Mouse (Mus musculus) stomach, postnatal 0 days (tissue): ENCODE measurements at regions not wholly inside any gene's neighbourhood (a gene's known extent, or its start where the extent isn't known, plus 50 kb on each side); places are given as distances from the start of the nearest gene placed in this dataset.
"Not testable (repeated sequence)": the region's sequence is repeated elsewhere in the genome, so short reads cannot be mapped to it uniquely, and the experiment has no call there.

ENCODE experiments used
- ATAC-seq: fragments of 200-750 bp; cut with Nextera tagmentation; 2 replicates; pipeline ENCODE4 v1.8.0; 2017; ENCODE audit not compliant: low FRiP score, low TSS enrichment
- DNase-seq: peaks from one replicate; pipeline ENCODE4 v3.0.0-alpha.2; 2016; ENCODE audit warnings: low spot score
- H3K27ac ChIP-seq: fragments of 300-500 bp; sonication (generic); replicated peaks from 2 replicates; pipeline ENCODE4 v1.5.1; 2014; ENCODE audit warnings: mild to moderate bottlenecking, control low read depth
- H3K27me3 ChIP-seq: fragments of 300-500 bp; sonication (generic); 2 replicates; pipeline ENCODE4 v1.6.1; 2014; ENCODE audit warnings: low read length; ENCODE audit not compliant: control insufficient read depth, insufficient read depth
- H3K36me3 ChIP-seq: fragments of 300-500 bp; sonication (generic); 2 replicates; pipeline ENCODE4 v1.6.1; 2014; ENCODE audit warnings: low read length, mixed read lengths; ENCODE audit not compliant: control insufficient read depth, insufficient read depth
- H3K4me1 ChIP-seq: fragments of 300-500 bp; sonication (generic); replicated peaks from 2 replicates; pipeline ENCODE4 v1.6.1; 2014; ENCODE audit warnings: antibody characterized with exemption; ENCODE audit not compliant: control insufficient read depth, insufficient read depth
- H3K4me2 ChIP-seq: fragments of 300-500 bp; sonication (generic); replicated peaks from 2 replicates; pipeline ENCODE4 v1.6.1; 2014; ENCODE audit warnings: low read depth, mild to moderate bottlenecking, control low read depth, moderate library complexity
- H3K4me3 ChIP-seq: fragments of 300-500 bp; sonication (generic); 2 replicates; pipeline ENCODE4 v1.5.1; 2014; ENCODE audit warnings: low read depth, low read length, control low read depth
- H3K9ac ChIP-seq: fragments of 300-500 bp; sonication (generic); 2 replicates; pipeline ENCODE4 v1.6.1; 2014; ENCODE audit warnings: mild to moderate bottlenecking, low read length, control low read depth, mixed read lengths
- H3K9me3 ChIP-seq: fragments of 300-500 bp; sonication (generic); 2 replicates; pipeline ENCODE4 v1.6.1; 2016; ENCODE audit warnings: low read length; ENCODE audit not compliant: control insufficient read depth
- CTCF ChIP-seq: IDR thresholded peaks from 2 replicates; pipeline ENCODE4 v1.5.1; 2016; ENCODE audit warnings: antibody characterized with exemption, low read depth, mild to moderate bottlenecking, moderate library complexity
- EP300 ChIP-seq: optimal IDR thresholded peaks from 2 replicates; pipeline ENCODE3; 2016; ENCODE audit warnings: antibody characterized with exemption
- WGBS: fragments of 180-500 bp; shearing (Covaris S2); extraction: QIAGEN DNeasy Blood & Tissue Kit; methylation state at CpG from one replicate; pipeline ENCODE4 v1.1.7; 2014; 5-methylcytosine and 5-hydroxymethylcytosine counted together

GRCm38 (mm10) chr12:117327086-117327485 lies 189.2 kb upstream of the Rapgef5 start:
- not testable (repeated sequence) for H3K9me3 ChIP-seq, H3K4me1 ChIP-seq, H3K36me3 ChIP-seq, H3K4me3 ChIP-seq, H3K4me2 ChIP-seq, DNase-seq, H3K27ac ChIP-seq, H3K9ac ChIP-seq, ATAC-seq, H3K27me3 ChIP-seq
- WGBS = 58% methylated on average over 5 of the region's 5 CpGs
- TF ChIP-seq CTCF = peak; percentile 49

DNA sequence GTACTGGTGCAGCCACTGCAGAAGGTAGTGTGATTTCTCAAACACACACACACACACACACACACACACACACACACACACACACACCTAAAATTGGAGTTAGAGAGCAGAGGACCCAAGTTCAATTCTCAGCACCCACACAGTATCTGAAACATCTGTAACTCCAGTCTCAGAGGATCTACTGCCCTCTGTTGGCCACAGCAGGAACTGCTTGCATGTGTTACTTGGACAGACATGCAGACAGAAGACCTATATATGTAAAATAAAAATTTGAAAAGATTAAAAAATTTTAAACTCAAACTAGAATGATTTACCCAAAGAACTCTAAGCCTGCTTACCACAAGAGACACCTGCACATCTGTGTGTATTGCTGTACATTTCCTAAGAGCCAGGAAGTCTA lies 185.9 kb upstream of the Rapgef5 start:
- no peak overlapping the region for H3K4me2 ChIP-seq
- H3K4me1 ChIP-seq = no peaks in the 10 kb centered on the region
- H3K36me3 ChIP-seq = no peaks in the 10 kb centered on the region
- no peak overlapping the region for H3K9ac ChIP-seq
- H3K27me3 ChIP-seq = no peaks in the 10 kb centered on the region
- no peak for DNase-seq
- no peaks in the 10 kb centered on the region for H3K9me3 ChIP-seq
- H3K4me3 ChIP-seq = no peak overlapping the region
- no peak for ATAC-seq
- no peak for TF ChIP-seq EP300
- TF ChIP-seq CTCF = peak; percentile 45
- no peak overlapping the region for H3K27ac ChIP-seq

GRCm38 (mm10) chr12:117336856-117337255 lies 179.4 kb upstream of the Rapgef5 start:
- no peak for ATAC-seq

GRCm38 (mm10) chr12:117342321-117342720 lies 174.0 kb upstream of the Rapgef5 start:
- no peaks in the 10 kb centered on the region for H3K36me3 ChIP-seq
- H3K4me2 ChIP-seq = no peak overlapping the region
- H3K4me1 ChIP-seq = no peaks in the 10 kb centered on the region
- H3K27ac ChIP-seq = no peak overlapping the region
- 54% methylated on average over 6 of the region's 6 CpGs for WGBS
- no peak overlapping the region for H3K9ac ChIP-seq
- DNase-seq (no peak), ATAC-seq (no peak)
- no peak for TF ChIP-seq EP300
- no peak for TF ChIP-seq CTCF
- H3K9me3 ChIP-seq = no peaks in the 10 kb centered on the region
- H3K27me3 ChIP-seq = no peaks in the 10 kb centered on the region
- H3K4me3 ChIP-seq = no peak overlapping the region

More at GRCm38 (mm10) chr12:117336856-117337255, 179.4 kb upstream of the Rapgef5 start:
- H3K27ac ChIP-seq = no peak overlapping the region
- H3K27me3 ChIP-seq = no peaks in the 10 kb centered on the region
- WGBS = 56% methylated on average over 4 of the region's 4 CpGs
- DNase-seq = no peak
- H3K4me1 ChIP-seq = no peaks in the 10 kb centered on the region
- H3K9me3 ChIP-seq = no peaks in the 10 kb centered on the region
- no peak overlapping the region for H3K4me2 ChIP-seq
- H3K9ac ChIP-seq = no peak overlapping the region
- TF ChIP-seq CTCF (no peak), EP300 (no peak)
- H3K4me3 ChIP-seq = no peak overlapping the region
- no peaks in the 10 kb centered on the region for H3K36me3 ChIP-seq

DNA sequence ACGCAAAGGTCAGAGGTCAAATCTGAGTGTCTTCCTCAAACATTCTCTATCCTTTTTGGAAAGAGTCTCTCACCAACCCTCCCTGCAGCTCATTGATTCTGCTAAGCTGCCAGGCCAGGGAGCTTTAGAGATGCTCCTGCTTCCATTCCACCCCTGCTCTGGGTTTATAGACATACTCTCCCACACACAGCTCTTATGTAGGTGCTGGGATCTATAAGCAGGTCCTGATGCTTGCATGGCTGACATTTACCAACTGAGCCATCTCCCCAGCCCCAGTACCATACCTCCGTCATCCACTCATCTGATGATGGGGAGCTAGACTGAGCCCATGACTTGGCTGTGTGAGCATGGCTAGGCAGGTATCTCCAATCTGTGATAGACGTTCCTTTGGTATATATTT lies 173.2 kb upstream of the Rapgef5 start:
- Histone ChIP-seq H3K27me3 (no peaks in the 10 kb centered on the region), H3K9ac (no peak overlapping the region), H3K27ac (no peak overlapping the region), H3K9me3 (no peaks in the 10 kb centered on the region), H3K4me3 (no peak overlapping the region), H3K36me3 (no peaks in the 10 kb centered on the region), H3K4me1 (no peaks in the 10 kb centered on the region), H3K4me2 (no peak overlapping the region)
- TF ChIP-seq CTCF (no peak), EP300 (no peak)
- DNase-seq (no peak), ATAC-seq (no peak)
- WGBS = 83% methylated on average over 3 of the region's 3 CpGs

GRCm38 (mm10) chr12:117343605-117344004 lies 172.7 kb upstream of the Rapgef5 start:
- H3K4me1 ChIP-seq, H3K27ac ChIP-seq, H3K9me3 ChIP-seq, DNase-seq, ATAC-seq, H3K4me3 ChIP-seq, H3K4me2 ChIP-seq, H3K36me3 ChIP-seq, H3K27me3 ChIP-seq, H3K9ac ChIP-seq: not testable (repeated sequence)
- WGBS = 95% methylated on average over 4 of the region's 5 CpGs
